Mouse (Mus musculus) left cerebral cortex, adult 11 months (tissue): ENCODE data around the gene Colca2.

ENCODE experiments used
- DNase-seq: peaks from one replicate; pipeline ENCODE4 v3.0.0; 2022; ENCODE audit warnings: low spot score

The Colca2 gene

GRCm38 (mm10) chr9:51278500-51279381, at the start of gene Colca2:
Colca2 (minus strand) TSS chr9:51278569.
- DNase-seq = peak; percentile 22

GRCm38 (mm10) chr9:51327555-51327903, 49.2 kb upstream of the Colca2 start:
- DNase-seq = no peak

- no peak for DNase-seq
These were observed 48.5 kb upstream of the Colca2 start for GRCm38 (mm10) chr9:51326619-51327554.

- DNase-seq = no peak
These were observed 46.2 kb upstream of the Colca2 start for GRCm38 (mm10) chr9:51324406-51325065.

- DNase-seq = no peak
These were observed 41.7 kb upstream of the Colca2 start for GRCm38 (mm10) chr9:51320096-51320495.

GRCm38 (mm10) chr9:51318246-51318645, 39.9 kb upstream of the Colca2 start:
- DNase-seq = no peak

- DNase-seq = no peak
These were observed 39.0 kb upstream of the Colca2 start for GRCm38 (mm10) chr9:51317322-51317721.

- no peak for DNase-seq
These were observed 37.2 kb upstream of the Colca2 start for GRCm38 (mm10) chr9:51315402-51316063.

GRCm38 (mm10) chr9:51312554-51313317, 34.4 kb upstream of the Colca2 start:
- no peak for DNase-seq

- DNase-seq = no peak
These were observed 32.1 kb upstream of the Colca2 start for GRCm38 (mm10) chr9:51310515-51310914.

- no peak for DNase-seq
These were observed 28.0 kb upstream of the Colca2 start for GRCm38 (mm10) chr9:51306351-51306750.

GRCm38 (mm10) chr9:51305146-51305545, 26.8 kb upstream of the Colca2 start:
- DNase-seq = peak; percentile 25

GRCm38 (mm10) chr9:51303980-51304379, 25.6 kb upstream of the Colca2 start:
- no peak for DNase-seq

GRCm38 (mm10) chr9:51293541-51293940, 15.2 kb upstream of the Colca2 start:
- no peak for DNase-seq

GRCm38 (mm10) chr9:51292674-51293073, 14.3 kb upstream of the Colca2 start:
- peak; percentile 73 for DNase-seq

- no peak for DNase-seq
These were observed 12.6 kb upstream of the Colca2 start for GRCm38 (mm10) chr9:51290980-51291379.

GRCm38 (mm10) chr9:51286079-51286478, 7.7 kb upstream of the Colca2 start:
- DNase-seq = no peak

- no peak for DNase-seq
These were observed 403 bp downstream of the Colca2 start for GRCm38 (mm10) chr9:51277834-51278498.

- no peak for DNase-seq
These were observed 3.7 kb downstream of the Colca2 start for GRCm38 (mm10) chr9:51274678-51275077.

- DNase-seq = no peak
These were observed 4.7 kb downstream of the Colca2 start for GRCm38 (mm10) chr9:51273581-51274154.
